Mouse (Mus musculus) lung, embryonic 14.5 days (tissue): ENCODE measurements around the gene 4930432M17Rik. TPM values are rescaled to one million over a fixed set of nuclear protein-coding genes. Genes with fewer than 3 reads are reported as not detected.
A peak's percentile ranks its signal among the peaks of the same experiment; 100 is the strongest.

ENCODE experiments used
- ATAC-seq: fragments of 200-750 bp; cut with Nextera tagmentation; 2 replicates; pipeline ENCODE4 v1.8.0; 2017; ENCODE audit warnings: mild to moderate bottlenecking, moderate TSS enrichment, moderate library complexity; ENCODE audit not compliant: insufficient read depth
- DNase-seq: peaks from one replicate; pipeline ENCODE4 v3.0.0-alpha.2; 2015
- H3K27ac ChIP-seq: fragments of 300-500 bp; sonication (generic); 2 replicates; pipeline ENCODE4 v1.5.1; 2014; ENCODE audit warnings: low read depth, mild to moderate bottlenecking, moderate library complexity
- H3K27me3 ChIP-seq: fragments of 300-500 bp; sonication (generic); 2 replicates; pipeline ENCODE4 v1.6.1; 2014; ENCODE audit warnings: low read length, control low read depth; ENCODE audit not compliant: insufficient read depth
- H3K36me3 ChIP-seq: fragments of 300-500 bp; sonication (generic); 2 replicates; pipeline ENCODE4 v1.6.1; 2014; ENCODE audit warnings: control low read depth; ENCODE audit not compliant: insufficient read depth
- H3K4me1 ChIP-seq: fragments of 300-500 bp; sonication (generic); 2 replicates; pipeline ENCODE4 v1.6.1; 2014; ENCODE audit warnings: antibody characterized with exemption, control low read depth; ENCODE audit not compliant: insufficient read depth
- H3K4me2 ChIP-seq: fragments of 300-500 bp; sonication (generic); 2 replicates; pipeline ENCODE4 v1.6.1; 2014; ENCODE audit warnings: mild to moderate bottlenecking
- H3K4me3 ChIP-seq: fragments of 300-500 bp; sonication (generic); 2 replicates; pipeline ENCODE4 v1.5.1; 2014; ENCODE audit warnings: low read depth, low read length
- H3K9ac ChIP-seq: fragments of 300-500 bp; sonication (generic); 2 replicates; pipeline ENCODE4 v1.6.1; 2014
- H3K9me3 ChIP-seq: fragments of 300-500 bp; sonication (generic); 2 replicates; pipeline ENCODE4 v1.6.1; 2016; ENCODE audit warnings: low read depth, low read length, control low read depth
- CTCF ChIP-seq: IDR thresholded peaks from 2 replicates; pipeline ENCODE4 v1.5.1; 2016; ENCODE audit warnings: antibody characterized with exemption, low read depth
- WGBS: fragments of 180-500 bp; shearing (Covaris S2); extraction: QIAGEN DNeasy Blood & Tissue Kit; methylation state at CpG from one replicate; pipeline ENCODE4 v1.1.7; 2014; 5-methylcytosine and 5-hydroxymethylcytosine counted together
- polyA plus RNA-seq: library from polyadenylated mRNA; unstranded; fragments of >200 nt; fragmentation: Nextera tagmentation; extraction: Ambion mirVana; gene quantifications from 2 replicates; pipeline ENCODE4 v1.2.1, GENCODE M21; 2014

The 4930432M17Rik gene
- polyA plus RNA-seq, 1 experiment from 2014 or later = not detected

DNA sequence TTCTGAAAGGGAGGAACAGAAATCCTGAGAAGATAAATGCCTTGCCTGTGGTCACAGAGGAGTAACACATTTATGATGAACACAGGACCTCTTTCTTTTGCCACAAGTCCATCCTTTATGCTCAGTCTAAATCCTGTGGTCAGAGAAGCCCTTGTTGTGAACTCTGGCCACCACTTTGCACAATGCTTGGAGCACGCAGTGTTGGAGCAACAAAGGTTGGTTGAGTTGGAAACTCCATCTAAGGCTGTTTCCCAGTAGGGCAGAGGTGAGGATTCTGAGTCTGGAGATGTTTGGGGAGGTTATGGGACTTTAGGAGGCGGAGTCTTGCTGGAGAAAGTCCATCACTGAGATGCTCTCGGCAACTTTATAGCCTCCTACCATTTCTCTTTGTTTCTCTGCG is 36.5 kb downstream of the 4930432M17Rik start:
- Histone ChIP-seq H3K9ac (no peak overlapping the region), H3K27ac (no peak overlapping the region), H3K36me3 (no peaks in the 10 kb centered on the region), H3K27me3 (no peaks in the 10 kb centered on the region), H3K9me3 (no peaks in the 10 kb centered on the region), H3K4me2 (no peak overlapping the region), H3K4me1 (no peaks in the 10 kb centered on the region), H3K4me3 (no peak overlapping the region)
- DNase-seq (no peak), ATAC-seq (no peak)
- WGBS = 83% methylated on average over 4 of the region's 4 CpGs
- no peak for TF ChIP-seq CTCF

DNA sequence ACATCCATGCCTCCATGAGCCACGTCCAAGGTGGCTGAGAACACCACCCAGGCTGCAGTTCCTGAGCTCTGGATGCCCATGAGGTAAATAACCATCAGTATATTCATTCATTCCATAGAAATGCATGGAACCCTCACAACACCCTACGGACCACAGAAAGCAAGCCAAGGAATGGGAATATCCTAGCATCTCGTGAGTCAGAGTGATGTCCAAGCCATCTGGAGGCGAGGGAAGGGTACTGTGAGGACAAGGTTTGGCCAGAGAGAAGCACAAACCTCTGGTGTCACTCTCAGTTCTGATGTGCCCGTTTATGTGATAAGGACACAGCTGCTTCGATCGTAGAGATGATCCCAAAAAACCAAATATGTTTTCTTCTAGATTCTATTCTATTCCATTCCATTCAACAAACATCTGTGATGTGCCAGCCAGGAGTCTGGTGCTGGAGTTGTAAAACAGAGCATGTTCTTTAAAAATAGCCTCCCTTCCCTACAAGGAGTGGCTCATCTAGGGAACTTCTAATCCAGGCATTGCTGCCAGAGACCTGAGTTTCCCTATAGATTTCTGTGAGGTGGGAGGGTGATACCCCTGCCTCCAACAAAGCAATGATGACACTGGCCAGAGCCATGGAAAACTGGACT is 40.5 kb downstream of the 4930432M17Rik start:
- Histone ChIP-seq H3K4me1 (peaks cover 6% of the 10 kb centered on the region; the same call in 1 of the 2 replicates), H3K4me2 (no peak overlapping the region), H3K36me3 (no peaks in the 10 kb centered on the region), H3K27me3 (no peaks in the 10 kb centered on the region), H3K27ac (no peak overlapping the region), H3K9me3 (no peaks in the 10 kb centered on the region), H3K4me3 (no peak overlapping the region), H3K9ac (no peak overlapping the region)
- WGBS = 84% methylated on average over 7 of the region's 7 CpGs
- no peak for DNase-seq
- no peak for TF ChIP-seq CTCF
- ATAC-seq = no peak

DNA sequence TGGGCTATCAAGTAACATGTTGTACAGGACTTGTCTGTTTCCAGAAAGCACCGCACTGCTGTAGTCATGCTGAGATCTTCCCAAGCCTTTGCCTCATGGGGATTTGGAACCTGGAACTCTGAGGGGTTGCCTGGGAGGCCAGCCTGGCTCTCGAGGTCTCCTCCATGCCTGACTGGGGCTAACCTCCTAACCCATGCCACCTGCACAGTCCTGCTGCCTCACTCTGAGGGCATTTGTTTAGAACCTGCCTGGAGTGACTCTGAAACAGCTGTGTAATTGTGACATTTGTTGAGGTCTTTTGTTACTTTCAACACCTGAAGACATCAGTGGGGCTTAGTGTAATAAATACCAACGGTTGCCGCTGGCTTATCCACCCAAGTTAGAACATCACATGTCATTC is 41.7 kb downstream of the 4930432M17Rik start:
- H3K27me3 ChIP-seq = no peaks in the 10 kb centered on the region
- no peak overlapping the region for H3K4me3 ChIP-seq
- no peaks in the 10 kb centered on the region for H3K36me3 ChIP-seq
- ATAC-seq (no peak), DNase-seq (no peak)
- TF ChIP-seq CTCF = no peak
- no peak overlapping the region for H3K27ac ChIP-seq
- H3K4me2 ChIP-seq = no peak overlapping the region
- 36% methylated on average over 4 of the region's 4 CpGs for WGBS
- H3K4me1 ChIP-seq = peaks cover 6% of the 10 kb centered on the region; the same call in 1 of the 2 replicates
- no peaks in the 10 kb centered on the region for H3K9me3 ChIP-seq
- no peak overlapping the region for H3K9ac ChIP-seq

DNA sequence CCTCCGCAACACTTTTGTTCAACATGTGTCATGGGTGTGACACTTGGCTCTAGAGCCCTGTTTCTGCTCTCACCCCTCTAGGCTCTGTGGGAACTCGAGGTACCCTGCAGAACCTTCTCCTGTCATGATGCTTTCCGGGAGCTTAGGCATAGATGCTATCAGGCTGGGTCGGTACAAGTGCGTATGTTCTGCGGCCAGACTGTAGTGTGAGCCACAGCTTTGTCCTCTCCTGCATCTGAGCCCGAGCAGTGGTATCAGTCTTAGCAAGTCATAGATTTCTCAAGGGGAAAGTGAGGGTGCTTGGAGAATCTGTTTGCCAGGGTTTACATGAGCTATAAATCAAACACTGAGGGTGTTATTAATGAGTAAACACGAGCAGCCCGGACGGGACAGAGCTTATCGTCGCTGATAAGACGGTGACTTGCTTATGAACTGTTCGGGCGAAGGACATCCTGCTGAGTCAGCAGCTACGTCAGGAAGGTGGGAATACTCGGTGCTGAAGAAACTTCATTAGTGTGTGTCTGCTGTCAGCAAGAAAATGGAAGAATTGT is 42.7 kb downstream of the 4930432M17Rik start:
- H3K36me3 ChIP-seq = no peaks in the 10 kb centered on the region
- H3K4me2 ChIP-seq = peak overlapping the region; percentile 33; the same call in 1 of the 2 replicates
- WGBS = 7% methylated on average over 17 of the region's 17 CpGs
- peaks cover 6% of the 10 kb centered on the region; the same call in 1 of the 2 replicates for H3K4me1 ChIP-seq
- no peak for TF ChIP-seq CTCF
- H3K9ac ChIP-seq = no peak overlapping the region
- H3K27me3 ChIP-seq = no peaks in the 10 kb centered on the region
- no peak overlapping the region for H3K4me3 ChIP-seq
- DNase-seq (peak; percentile 56), ATAC-seq (peak; percentile 67; the same call in 1 of the 2 replicates)
- H3K27ac ChIP-seq = no peak overlapping the region; the same call in 1 of the 2 replicates
- H3K9me3 ChIP-seq = no peaks in the 10 kb centered on the region

DNA sequence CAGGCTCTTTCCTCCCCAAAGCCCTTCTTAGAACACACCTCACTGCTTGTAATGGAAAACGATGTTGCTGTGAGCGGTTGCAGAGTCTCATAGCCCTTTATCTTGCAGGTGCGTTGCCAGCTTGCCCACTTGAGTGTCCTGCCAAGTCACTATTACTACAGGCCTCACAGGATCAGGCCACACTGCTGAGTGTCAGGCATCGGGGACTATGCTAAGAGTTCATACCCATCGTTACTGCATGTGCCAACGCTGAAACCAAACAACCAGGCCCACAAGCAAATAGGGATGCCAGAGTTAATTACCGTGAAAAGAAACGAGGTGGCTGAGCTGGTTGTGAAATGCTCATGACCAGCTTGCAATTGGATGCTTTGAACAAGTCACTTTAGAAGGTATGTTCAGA is 43.3 kb downstream of the 4930432M17Rik start:
- no peaks in the 10 kb centered on the region for H3K27me3 ChIP-seq
- WGBS = 52% methylated on average over 8 of the region's 8 CpGs
- no peak overlapping the region for H3K4me3 ChIP-seq
- H3K36me3 ChIP-seq = no peaks in the 10 kb centered on the region
- H3K27ac ChIP-seq = no peak overlapping the region
- peaks cover 6% of the 10 kb centered on the region; the same call in 1 of the 2 replicates for H3K4me1 ChIP-seq
- ATAC-seq = no peak
- no peak for TF ChIP-seq CTCF
- H3K9me3 ChIP-seq = no peaks in the 10 kb centered on the region
- no peak overlapping the region for H3K9ac ChIP-seq
- DNase-seq = no peak
- H3K4me2 ChIP-seq = no peak overlapping the region; the same call in 1 of the 2 replicates

DNA sequence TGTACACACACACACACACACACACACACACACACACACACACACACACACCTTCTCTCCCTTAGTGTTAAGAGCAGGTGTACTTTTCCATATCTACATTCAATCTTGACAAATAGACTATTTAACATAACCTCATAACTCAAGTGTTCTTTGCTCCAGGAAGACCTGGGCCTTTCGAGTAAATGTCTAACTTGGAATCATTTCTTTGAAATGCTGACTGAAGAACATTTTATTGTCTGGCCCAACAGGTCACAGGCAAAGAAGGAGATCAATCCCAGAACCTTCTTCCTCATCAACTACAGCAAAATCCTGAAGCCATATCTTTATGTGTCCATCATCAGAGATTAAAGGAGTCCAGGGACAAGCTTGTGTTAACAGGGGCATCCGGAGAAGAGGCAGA is 43.9 kb downstream of the 4930432M17Rik start:
- peaks cover 6% of the 10 kb centered on the region; the same call in 1 of the 2 replicates for H3K4me1 ChIP-seq
- no peak overlapping the region for H3K4me3 ChIP-seq
- WGBS = 54% methylated on average over 2 of the region's 2 CpGs
- H3K9ac ChIP-seq = no peak overlapping the region
- H3K9me3 ChIP-seq = no peaks in the 10 kb centered on the region
- DNase-seq = no peak
- TF ChIP-seq CTCF = no peak
- H3K4me2 ChIP-seq = no peak overlapping the region
- H3K36me3 ChIP-seq = no peaks in the 10 kb centered on the region
- no peak overlapping the region for H3K27ac ChIP-seq
- H3K27me3 ChIP-seq = no peaks in the 10 kb centered on the region
- ATAC-seq = no peak

DNA sequence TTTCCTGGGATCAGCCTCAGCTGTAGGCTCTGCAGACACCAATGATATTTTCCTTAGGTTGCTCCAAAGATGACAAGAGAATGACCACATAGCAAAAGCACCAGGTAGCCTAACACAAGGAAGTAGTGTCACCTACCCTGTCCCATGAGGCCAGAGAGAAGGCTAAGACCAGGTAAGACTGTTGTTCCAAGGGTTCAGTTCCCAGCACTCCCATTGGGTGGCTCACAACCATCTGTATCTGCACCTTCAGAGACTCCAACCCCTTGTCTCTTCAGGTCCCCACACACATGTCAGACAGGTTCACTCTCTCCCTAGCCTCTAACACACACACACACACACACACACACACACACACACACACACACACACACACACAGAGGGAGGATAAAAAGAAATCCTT is 44.8 kb downstream of the 4930432M17Rik start:
- Histone ChIP-seq H3K9ac (no peak overlapping the region), H3K27me3 (no peaks in the 10 kb centered on the region), H3K4me3 (no peak overlapping the region), H3K9me3 (no peaks in the 10 kb centered on the region), H3K36me3 (no peaks in the 10 kb centered on the region), H3K27ac (no peak overlapping the region), H3K4me2 (no peak overlapping the region), H3K4me1 (peaks cover 6% of the 10 kb centered on the region; the same call in 1 of the 2 replicates)
- ATAC-seq (no peak), DNase-seq (no peak)
- TF ChIP-seq CTCF = no peak
